Mouse (Mus musculus) adrenal gland, postnatal 10 days (tissue): ENCODE results near the gene Tom1l1. TPM values are rescaled to one million over a fixed set of nuclear protein-coding genes. Genes with fewer than 3 reads are reported as not detected.

ENCODE experiments used
- DNase-seq: peaks from one replicate; pipeline ENCODE4 v3.0.0; 2021; ENCODE audit warnings: mixed read lengths
- total RNA-seq, 2 experiments: library from RNA; stranded (reverse); gene quantifications; 2 replicates each; pipeline ENCODE4 v1.2.3; 2021

Tom1l1 gene
- total RNA-seq, 2 experiments from 2014 or later = 25.0 to 31.4 TPM

- DNase-seq = no peak
Measured at GRCm38 (mm10) chr11:90614743-90615142, 73.4 kb downstream of the Tom1l1 start.

GRCm38 (mm10) chr11:90612118-90612517, 76.0 kb downstream of the Tom1l1 start:
- no peak for DNase-seq

- no peak for DNase-seq
Measured at GRCm38 (mm10) chr11:90603066-90603465, 85.1 kb downstream of the Tom1l1 start.

- DNase-seq = no peak
Measured at GRCm38 (mm10) chr11:90595826-90596225, 92.3 kb downstream of the Tom1l1 start.

Other genes with a start within 250 kb of the Tom1l1 start
- gene Stxbp4, start 50.3 kb downstream of the Tom1l1 start, total RNA-seq = 1 to 10 TPM; 6.4 to 9.1 TPM
- gene Cox11, start 50.2 kb downstream of the Tom1l1 start, total RNA-seq = 10 to 100 TPM; 24.5 to 28.6 TPM